Mouse (Mus musculus): ENCODE results near the gene Slc2a8.

The Slc2a8 gene

GRCm38 (mm10) chr2:32971235-32971634, 10.6 kb downstream of the Slc2a8 start:
- DNase-seq (ENCODE audit: low spot score in 2 of 2): peak in 1 of 2 experiments; percentile 65

- no peak for DNase-seq (ENCODE audit: low spot score in 2 of 2)
These were observed 12.6 kb downstream of the Slc2a8 start for GRCm38 (mm10) chr2:32969326-32969725.

- no peak for DNase-seq (ENCODE audit: low spot score in 2 of 2)
These were observed 13.8 kb downstream of the Slc2a8 start for GRCm38 (mm10) chr2:32968024-32968614.

- peak; percentile 91 to 94 for DNase-seq (ENCODE audit: low spot score in 2 of 2)
These were observed 14.9 kb downstream of the Slc2a8 start for GRCm38 (mm10) chr2:32966689-32967631.

GRCm38 (mm10) chr2:32966184-32966688, 15.6 kb downstream of the Slc2a8 start:
- no peak for DNase-seq (ENCODE audit: low spot score in 2 of 2)

- DNase-seq (ENCODE audit: low spot score in 2 of 2): peak in 1 of 2 experiments; percentile 31
These were observed 16.2 kb downstream of the Slc2a8 start for GRCm38 (mm10) chr2:32965511-32966183.

GRCm38 (mm10) chr2:32964659-32965457, 17.0 kb downstream of the Slc2a8 start:
- DNase-seq (ENCODE audit: low spot score in 2 of 2): no peak

GRCm38 (mm10) chr2:32963981-32964380, 17.9 kb downstream of the Slc2a8 start:
- peak in 1 of 2 experiments; percentile 24 for DNase-seq (ENCODE audit: low spot score in 2 of 2)

GRCm38 (mm10) chr2:32963544-32963943, 18.3 kb downstream of the Slc2a8 start:
- DNase-seq (ENCODE audit: low spot score in 2 of 2): no peak

GRCm38 (mm10) chr2:32962875-32963220, 19.0 kb downstream of the Slc2a8 start:
- DNase-seq (ENCODE audit: low spot score in 2 of 2): no peak

GRCm38 (mm10) chr2:32962062-32962874, 19.6 kb downstream of the Slc2a8 start:
- no peak for DNase-seq (ENCODE audit: low spot score in 2 of 2)

GRCm38 (mm10) chr2:32961192-32961995, 20.5 kb downstream of the Slc2a8 start, which contains the start of the genes Rpl12 and Lrsam1:
Gene Rpl12, plus strand, starts transcription at chr2:32961559.
Gene Lrsam1, minus strand, starts transcription at chr2:32961614.
- peak; percentile 97 for DNase-seq (ENCODE audit: low spot score in 2 of 2)

GRCm38 (mm10) chr2:32960273-32960672, 21.6 kb downstream of the Slc2a8 start:
- no peak for DNase-seq (ENCODE audit: low spot score in 2 of 2)

- no peak for DNase-seq (ENCODE audit: low spot score in 2 of 2)
These were observed 24.5 kb downstream of the Slc2a8 start for GRCm38 (mm10) chr2:32957344-32957743.

- DNase-seq (ENCODE audit: low spot score in 2 of 2): no peak
These were observed 27.3 kb downstream of the Slc2a8 start for GRCm38 (mm10) chr2:32954581-32954980.

- no peak for DNase-seq (ENCODE audit: low spot score in 2 of 2)
These were observed 34.4 kb downstream of the Slc2a8 start for GRCm38 (mm10) chr2:32947454-32947853.

GRCm38 (mm10) chr2:32940483-32940882, 41.4 kb downstream of the Slc2a8 start:
- no peak for DNase-seq (ENCODE audit: low spot score in 2 of 2)

GRCm38 (mm10) chr2:32939418-32939817, 42.5 kb downstream of the Slc2a8 start:
- DNase-seq (ENCODE audit: low spot score in 2 of 2): no peak

- DNase-seq (ENCODE audit: low spot score in 2 of 2): no peak
These were observed 43.1 kb downstream of the Slc2a8 start for GRCm38 (mm10) chr2:32938741-32939140.

GRCm38 (mm10) chr2:32931730-32932129, 50.2 kb downstream of the Slc2a8 start:
- DNase-seq (ENCODE audit: low spot score in 2 of 2): no peak
